Mouse (Mus musculus): ENCODE measurements around the gene Foxp4. TPM values are rescaled to one million over a fixed set of nuclear protein-coding genes. Genes with fewer than 3 reads are reported as not detected.

Gene Foxp4
- polyA plus RNA-seq, 2 experiments, result 38.6 to 104 TPM

- WGBS, result under 1% methylated on average over 22 of the region's 24 CpGs
- H3K36me3 ChIP-seq (ENCODE audit: control insufficient read depth, insufficient read depth, low read length), result peaks cover 15% of the 10 kb centered on the region
- TF ChIP-seq POLR2A (IDR thresholded peaks at IDR 0.05; ENCODE audit: borderline replicate concordance, extremely low read depth, insufficient read depth, insufficient read length), result no peak
- H3K4me1 ChIP-seq (ENCODE audit: control insufficient read depth, insufficient read depth, low read length), result peaks cover 38% of the 10 kb centered on the region
- no peaks in the 10 kb centered on the region for H3K27me3 ChIP-seq (ENCODE audit: control insufficient read depth, insufficient read depth, low read length)
- no peak overlapping the region for H3K27ac ChIP-seq (replicated peaks; ENCODE audit: low read depth, low read length)
- no peaks in the 10 kb centered on the region for H3K9me3 ChIP-seq (ENCODE audit: control insufficient read depth, low read length)
- ATAC-seq (ENCODE audit: low FRiP score, low read depth) (no peak), DNase-seq (ENCODE audit: low spot score) (no peak)
- peak overlapping the region; percentile 88 for H3K4me2 ChIP-seq (replicated peaks; ENCODE audit: low read depth, low read length, severe bottlenecking)
- peak overlapping the region; percentile 96 for H3K9ac ChIP-seq (ENCODE audit: low read depth, low read length, severe bottlenecking)
- peak overlapping the region; percentile 98 for H3K4me3 ChIP-seq (replicated peaks; ENCODE audit: low read length)
Observed at GRCm38 (mm10) chr17:47922579-47922978, 1.9 kb downstream of the Foxp4 start.

DNA sequence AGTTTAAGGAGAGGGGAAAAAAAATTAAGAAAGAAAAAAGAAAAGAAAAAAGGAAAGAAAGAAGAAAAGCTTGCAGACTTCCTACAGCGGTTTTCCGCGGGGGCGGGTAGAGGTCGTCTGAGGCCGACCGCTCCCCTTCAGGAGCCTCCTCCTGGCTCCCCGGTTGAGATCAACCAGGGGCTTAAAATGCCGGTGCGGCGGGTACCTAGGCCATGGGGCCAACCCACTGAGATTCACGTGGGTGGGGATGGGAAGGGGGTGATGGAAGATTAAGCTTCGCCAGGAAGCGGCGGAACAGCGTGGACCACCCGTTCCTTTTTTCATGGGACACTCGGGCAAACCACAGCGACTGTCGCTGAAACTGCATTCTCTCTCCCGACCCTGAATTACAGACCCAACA, 2.3 kb downstream of the Foxp4 start:
- peak overlapping the region; percentile 98 for H3K4me3 ChIP-seq (replicated peaks; ENCODE audit: low read length)
- TF ChIP-seq POLR2A (IDR thresholded peaks at IDR 0.05; ENCODE audit: borderline replicate concordance, extremely low read depth, insufficient read depth, insufficient read length), result no peak
- H3K27me3 ChIP-seq (ENCODE audit: control insufficient read depth, insufficient read depth, low read length), result no peaks in the 10 kb centered on the region
- H3K9me3 ChIP-seq (ENCODE audit: control insufficient read depth, low read length), result no peaks in the 10 kb centered on the region
- DNase-seq (ENCODE audit: low spot score), result no peak
- peaks cover 15% of the 10 kb centered on the region for H3K36me3 ChIP-seq (ENCODE audit: control insufficient read depth, insufficient read depth, low read length)
- WGBS, result 4% methylated on average over 21 of the region's 21 CpGs
- H3K4me2 ChIP-seq (replicated peaks; ENCODE audit: low read depth, low read length, severe bottlenecking), result peak overlapping the region; percentile 88
- no peak for ATAC-seq (ENCODE audit: low FRiP score, low read depth)
- peaks cover 38% of the 10 kb centered on the region for H3K4me1 ChIP-seq (ENCODE audit: control insufficient read depth, insufficient read depth, low read length)
- H3K9ac ChIP-seq (ENCODE audit: low read depth, low read length, severe bottlenecking), result peak overlapping the region; percentile 96
- H3K27ac ChIP-seq (replicated peaks; ENCODE audit: low read depth, low read length), result no peak overlapping the region; the same call in 1 of the 2 replicates

GRCm38 (mm10) chr17:47921136-47921665, 3.2 kb downstream of the Foxp4 start:
- no peak for ATAC-seq (ENCODE audit: low FRiP score, low read depth)
- H3K9ac ChIP-seq (ENCODE audit: low read depth, low read length, severe bottlenecking), result peak overlapping the region; percentile 96; the same call in 1 of the 2 replicates
- DNase-seq (ENCODE audit: low spot score), result no peak
- no peak for TF ChIP-seq POLR2A (IDR thresholded peaks at IDR 0.05; ENCODE audit: borderline replicate concordance, extremely low read depth, insufficient read depth, insufficient read length)
- no peak overlapping the region for H3K27ac ChIP-seq (replicated peaks; ENCODE audit: low read depth, low read length)
- H3K4me1 ChIP-seq (ENCODE audit: control insufficient read depth, insufficient read depth, low read length), result peaks cover 38% of the 10 kb centered on the region
- H3K36me3 ChIP-seq (ENCODE audit: control insufficient read depth, insufficient read depth, low read length), result peaks cover 23% of the 10 kb centered on the region
- no peaks in the 10 kb centered on the region for H3K9me3 ChIP-seq (ENCODE audit: control insufficient read depth, low read length)
- H3K4me3 ChIP-seq (replicated peaks; ENCODE audit: low read length), result peak overlapping the region; percentile 98
- no peaks in the 10 kb centered on the region for H3K27me3 ChIP-seq (ENCODE audit: control insufficient read depth, insufficient read depth, low read length)
- peak overlapping the region; percentile 88 for H3K4me2 ChIP-seq (replicated peaks; ENCODE audit: low read depth, low read length, severe bottlenecking)
- WGBS, result 47% methylated on average over 4 of the region's 4 CpGs

DNA sequence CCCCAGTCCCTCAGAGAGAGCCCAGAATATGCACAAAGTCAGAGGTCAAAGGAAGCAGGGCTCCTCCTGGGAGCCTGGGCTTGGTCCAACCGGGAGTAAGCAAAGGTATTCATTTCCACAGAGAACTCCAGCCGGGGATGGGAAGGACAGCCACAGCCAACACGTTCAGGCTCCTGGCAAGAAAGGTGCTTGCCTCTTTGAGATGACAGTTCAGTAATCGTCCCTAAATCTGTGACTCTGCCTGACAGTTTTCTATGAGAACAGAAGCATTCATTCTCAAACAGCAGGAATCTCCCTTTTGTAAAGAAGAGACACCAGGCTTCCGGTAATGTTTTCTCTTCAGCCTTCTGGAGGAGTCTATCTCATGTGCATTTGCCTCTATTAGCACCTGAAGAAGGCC, 4.6 kb downstream of the Foxp4 start:
- no peak for TF ChIP-seq POLR2A (IDR thresholded peaks at IDR 0.05; ENCODE audit: borderline replicate concordance, extremely low read depth, insufficient read depth, insufficient read length)
- ATAC-seq (ENCODE audit: low FRiP score, low read depth) (no peak), DNase-seq (ENCODE audit: low spot score) (no peak)
- no peak overlapping the region for H3K9ac ChIP-seq (ENCODE audit: low read depth, low read length, severe bottlenecking)
- H3K4me1 ChIP-seq (ENCODE audit: control insufficient read depth, insufficient read depth, low read length), result peaks cover 36% of the 10 kb centered on the region
- H3K27me3 ChIP-seq (ENCODE audit: control insufficient read depth, insufficient read depth, low read length), result no peaks in the 10 kb centered on the region
- no peaks in the 10 kb centered on the region for H3K9me3 ChIP-seq (ENCODE audit: control insufficient read depth, low read length)
- no peak overlapping the region for H3K4me3 ChIP-seq (replicated peaks; ENCODE audit: low read length)
- H3K27ac ChIP-seq (replicated peaks; ENCODE audit: low read depth, low read length), result no peak overlapping the region
- peaks cover 36% of the 10 kb centered on the region for H3K36me3 ChIP-seq (ENCODE audit: control insufficient read depth, insufficient read depth, low read length)
- H3K4me2 ChIP-seq (replicated peaks; ENCODE audit: low read depth, low read length, severe bottlenecking), result no peak overlapping the region
- 51% methylated on average over 5 of the region's 5 CpGs for WGBS

DNA sequence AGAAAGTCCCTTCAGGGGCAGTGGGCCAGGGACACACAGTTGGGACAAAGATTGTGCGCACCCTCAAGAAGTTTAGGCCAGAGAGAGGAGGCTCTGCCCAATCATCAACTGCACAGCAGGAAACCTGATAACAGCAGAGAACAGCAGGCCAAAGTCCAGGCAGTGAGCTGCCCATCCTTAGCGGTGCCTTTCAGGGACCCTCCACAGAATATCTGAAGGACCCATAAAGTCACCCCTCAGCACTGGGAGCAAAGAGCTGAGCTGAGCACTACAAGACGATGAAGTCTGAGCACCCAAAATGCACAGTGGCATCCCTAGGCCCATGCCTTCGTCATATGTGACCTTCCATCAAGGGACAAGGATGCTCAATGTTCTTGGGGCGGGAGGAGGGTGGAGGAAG, 6.5 kb downstream of the Foxp4 start:
- peaks cover 40% of the 10 kb centered on the region for H3K4me1 ChIP-seq (ENCODE audit: control insufficient read depth, insufficient read depth, low read length)
- 86% methylated on average over 5 of the region's 5 CpGs for WGBS
- ATAC-seq (ENCODE audit: low FRiP score, low read depth), result no peak
- TF ChIP-seq POLR2A (IDR thresholded peaks at IDR 0.05; ENCODE audit: borderline replicate concordance, extremely low read depth, insufficient read depth, insufficient read length), result no peak
- no peaks in the 10 kb centered on the region for H3K27me3 ChIP-seq (ENCODE audit: control insufficient read depth, insufficient read depth, low read length)
- peaks cover 46% of the 10 kb centered on the region for H3K36me3 ChIP-seq (ENCODE audit: control insufficient read depth, insufficient read depth, low read length)
- H3K9ac ChIP-seq (ENCODE audit: low read depth, low read length, severe bottlenecking), result no peak overlapping the region
- no peak overlapping the region for H3K27ac ChIP-seq (replicated peaks; ENCODE audit: low read depth, low read length)
- no peak overlapping the region for H3K4me3 ChIP-seq (replicated peaks; ENCODE audit: low read length)
- DNase-seq (ENCODE audit: low spot score), result no peak
- no peak overlapping the region for H3K4me2 ChIP-seq (replicated peaks; ENCODE audit: low read depth, low read length, severe bottlenecking)
- H3K9me3 ChIP-seq (ENCODE audit: control insufficient read depth, low read length), result no peaks in the 10 kb centered on the region
